Mouse (Mus musculus) liver, adult 2 months (tissue): Measurements from ENCODE around the gene Slc25a18. TPM values are rescaled to one million over a fixed set of nuclear protein-coding genes. Genes with fewer than 3 reads are reported as not detected.

Experiments used
- DNase-seq: peaks from one replicate; pipeline ENCODE4 v3.0.0-alpha.2; 2011; ENCODE audit warnings: low read depth, low spot score; ENCODE audit errors: extremely low read depth
- H3K27ac ChIP-seq: fragments of 200-500 bp; replicated peaks from 2 replicates; pipeline ENCODE4 v1.5.1; 2012; ENCODE audit warnings: low read depth, mild to moderate bottlenecking, control low read depth, inconsistent platforms, low read length; ENCODE audit not compliant: insufficient read depth
- H3K27me3 ChIP-seq: fragments of 200-500 bp; 2 replicates; pipeline ENCODE4 v1.6.1; 2012; ENCODE audit warnings: mild to moderate bottlenecking, moderate library complexity, low read length, inconsistent platforms; ENCODE audit not compliant: control insufficient read depth, insufficient read depth
- H3K36me3 ChIP-seq: fragments of 200-500 bp; 2 replicates; pipeline ENCODE4 v1.6.1; 2012; ENCODE audit warnings: low read length, inconsistent platforms; ENCODE audit not compliant: control insufficient read depth, insufficient read depth
- H3K4me1 ChIP-seq: fragments of 200-500 bp; 2 replicates; pipeline ENCODE4 v1.6.1; 2011; ENCODE audit warnings: low read length; ENCODE audit not compliant: control insufficient read depth, insufficient read depth
- H3K4me3 ChIP-seq: fragments of 200-500 bp; 2 replicates; pipeline ENCODE4 v1.5.1; 2011; ENCODE audit warnings: low read depth, mild to moderate bottlenecking, control low read depth, low read length, moderate library complexity; ENCODE audit not compliant: insufficient read depth
- H3K79me2 ChIP-seq: fragments of 200-500 bp; 2 replicates; pipeline ENCODE4 v1.6.1; 2012; ENCODE audit warnings: inconsistent platforms, mild to moderate bottlenecking, low read length, moderate library complexity; ENCODE audit not compliant: control insufficient read depth, insufficient read depth
- H3K9ac ChIP-seq: fragments of 200-500 bp; 2 replicates; pipeline ENCODE4 v1.6.1; 2012; ENCODE audit warnings: low read depth, mild to moderate bottlenecking, control low read depth, inconsistent platforms, low read length
- CTCF ChIP-seq: fragments of 200-500 bp; IDR thresholded peaks from 2 replicates; pipeline ENCODE4 v1.5.1; 2011; ENCODE audit warnings: low read depth, low read length, control low read depth
- POLR2A ChIP-seq: fragments of 200-500 bp; IDR thresholded peaks from 2 replicates; pipeline ENCODE4 v1.6.1; 2011; ENCODE audit warnings: low read length, control low read depth; ENCODE audit not compliant: insufficient read depth; ENCODE audit errors: extremely low read depth
- WGBS: fragments of 180-500 bp; shearing (Covaris S2); methylation state at CpG from one replicate; pipeline ENCODE4 v1.1.7; 2018; 5-methylcytosine and 5-hydroxymethylcytosine counted together
- polyA plus RNA-seq: library from polyadenylated mRNA; depleted of rRNA; stranded (reverse); fragments of >200 nt; gene quantifications from 2 replicates; pipeline ENCODE4 v1.2.3, GENCODE M21; 2012; rRNA removed
- total RNA-seq: library from RNA; depleted of rRNA; stranded (reverse); fragments of >200 nt; gene quantifications from 2 replicates; pipeline ENCODE4 v1.2.3, GENCODE M21; 2014; rRNA removed

Gene Slc25a18
- total RNA-seq (not detected in 2 replicates), polyA plus RNA-seq (not detected in 2 replicates)

GRCm38 (mm10) chr6:120773149-120773628 lies at the start of gene Slc25a18:
Slc25a18 (plus strand) TSS chr6:120773578.
- Histone ChIP-seq H3K4me3 (no peak within 1 kb of the TSS), H3K36me3 (peaks cover 12% of the 10 kb centered on the region; the same call in 1 of the 2 replicates), H3K79me2 (no peaks in the 10 kb centered on the region), H3K4me1 (no peaks in the 10 kb centered on the region), H3K9ac (no peak within 1 kb of the TSS), H3K27me3 (no peaks in the 10 kb centered on the region), H3K27ac (no peak within 1 kb of the TSS)
- TF ChIP-seq POLR2A = no peak
- no peak for TF ChIP-seq CTCF
- DNase-seq = no peak
- 85% methylated on average over 5 of the region's 5 CpGs for WGBS

GRCm38 (mm10) chr6:120725986-120726385 lies 47.4 kb upstream of the Slc25a18 start:
- WGBS = 3% methylated on average over 2 of the region's 2 CpGs
- no peak for TF ChIP-seq CTCF
- no peak for TF ChIP-seq POLR2A
- H3K9ac ChIP-seq = no peak overlapping the region
- H3K27me3 ChIP-seq = no peaks in the 10 kb centered on the region
- H3K27ac ChIP-seq = no peak overlapping the region
- peaks cover 5% of the 10 kb centered on the region; the same call in 1 of the 2 replicates for H3K79me2 ChIP-seq
- H3K4me3 ChIP-seq = no peak overlapping the region
- H3K4me1 ChIP-seq = peaks cover 5% of the 10 kb centered on the region; the same call in 1 of the 2 replicates
- no peak for DNase-seq
- peaks cover 4% of the 10 kb centered on the region for H3K36me3 ChIP-seq

GRCm38 (mm10) chr6:120736011-120736410 lies 37.4 kb upstream of the Slc25a18 start:
- no peak for TF ChIP-seq POLR2A
- WGBS = 91% methylated on average over 3 of the region's 3 CpGs
- DNase-seq = no peak
- H3K79me2 ChIP-seq = no peaks in the 10 kb centered on the region; the same call in 1 of the 2 replicates
- no peak overlapping the region for H3K27ac ChIP-seq
- H3K4me3 ChIP-seq = no peak overlapping the region
- H3K36me3 ChIP-seq = peaks cover 31% of the 10 kb centered on the region
- no peaks in the 10 kb centered on the region for H3K27me3 ChIP-seq
- H3K9ac ChIP-seq = no peak overlapping the region
- H3K4me1 ChIP-seq = peaks cover 7% of the 10 kb centered on the region; the same call in 1 of the 2 replicates

DNA sequence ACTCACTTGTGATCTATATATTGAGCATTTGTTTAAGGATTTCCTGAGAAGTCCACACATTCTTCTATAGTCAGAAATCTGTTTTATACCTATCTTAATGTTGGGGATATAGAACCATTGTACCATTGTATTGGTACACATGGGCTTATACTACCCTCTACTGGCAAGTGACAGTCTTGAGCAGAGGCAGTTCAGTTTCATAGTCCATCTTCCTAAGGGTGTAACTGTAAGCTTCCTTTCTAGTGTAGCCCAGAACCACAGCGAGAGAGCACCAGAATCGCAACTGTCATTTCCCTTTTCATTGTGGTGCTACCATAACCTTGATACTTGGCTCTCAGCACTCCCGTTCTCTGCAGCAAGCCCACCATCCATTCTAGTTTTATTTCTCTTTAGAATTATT lies 36.8 kb upstream of the Slc25a18 start:
- WGBS = 69% methylated on average over 3 of the region's 3 CpGs

GRCm38 (mm10) chr6:120743130-120743529 lies 30.2 kb upstream of the Slc25a18 start:
- Histone ChIP-seq H3K4me1 (no peaks in the 10 kb centered on the region), H3K36me3 (peaks cover 28% of the 10 kb centered on the region), H3K27me3 (no peaks in the 10 kb centered on the region), H3K9ac (no peak overlapping the region), H3K27ac (no peak overlapping the region), H3K4me3 (no peak overlapping the region), H3K79me2 (no peaks in the 10 kb centered on the region)
- DNase-seq = no peak
- no peak for TF ChIP-seq POLR2A
- TF ChIP-seq CTCF = no peak
- WGBS = 81% methylated on average over 2 of the region's 2 CpGs

More for the DNA sequence above, 36.8 kb upstream of the Slc25a18 start:
- peaks cover 5% of the 10 kb centered on the region; the same call in 1 of the 2 replicates for H3K4me1 ChIP-seq
- H3K79me2 ChIP-seq = no peaks in the 10 kb centered on the region; the same call in 1 of the 2 replicates
- H3K27ac ChIP-seq = no peak overlapping the region
- peaks cover 30% of the 10 kb centered on the region for H3K36me3 ChIP-seq
- H3K9ac ChIP-seq = no peak overlapping the region
- TF ChIP-seq POLR2A (no peak), CTCF (peak; percentile 43; the same call in 1 of the 2 replicates)
- no peak overlapping the region for H3K4me3 ChIP-seq
- DNase-seq = peak; percentile 61
- no peaks in the 10 kb centered on the region for H3K27me3 ChIP-seq

DNA sequence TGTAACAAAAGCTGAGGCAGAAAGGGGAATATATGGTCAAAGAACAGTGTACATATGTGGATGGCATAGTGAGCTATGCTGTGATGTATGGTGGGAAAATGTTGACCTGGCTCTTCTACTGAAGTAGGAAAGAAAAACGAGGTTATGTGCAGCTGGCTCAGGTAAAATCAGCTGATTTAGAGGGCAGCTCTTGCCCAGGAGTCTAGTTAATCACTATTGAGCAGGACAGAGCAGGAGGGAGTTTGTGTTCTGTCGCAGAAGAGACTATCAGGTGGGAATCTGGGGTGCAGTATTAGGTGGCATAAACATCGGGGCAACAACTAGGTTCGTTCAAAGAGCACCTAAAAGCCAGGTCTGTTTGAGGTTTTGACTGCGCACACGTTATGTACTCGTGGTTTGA lies 29.1 kb upstream of the Slc25a18 start:
- H3K27ac ChIP-seq = no peak overlapping the region
- H3K9ac ChIP-seq = no peak overlapping the region
- no peaks in the 10 kb centered on the region for H3K79me2 ChIP-seq
- no peaks in the 10 kb centered on the region for H3K27me3 ChIP-seq
- no peaks in the 10 kb centered on the region for H3K4me1 ChIP-seq
- H3K4me3 ChIP-seq = no peak overlapping the region
- H3K36me3 ChIP-seq = peaks cover 18% of the 10 kb centered on the region
- TF ChIP-seq POLR2A = no peak
- TF ChIP-seq CTCF = no peak
- WGBS = 89% methylated on average over 7 of the region's 7 CpGs
- no peak for DNase-seq
